Mouse (Mus musculus): Measurements from ENCODE around the gene Vac14. TPM values are rescaled to one million over a fixed set of nuclear protein-coding genes. Genes with fewer than 3 reads are reported as not detected.

The Vac14 gene
- 33.1 and 40.3 TPM in 2 replicates for total RNA-seq (2012; rRNA removed)

DNA sequence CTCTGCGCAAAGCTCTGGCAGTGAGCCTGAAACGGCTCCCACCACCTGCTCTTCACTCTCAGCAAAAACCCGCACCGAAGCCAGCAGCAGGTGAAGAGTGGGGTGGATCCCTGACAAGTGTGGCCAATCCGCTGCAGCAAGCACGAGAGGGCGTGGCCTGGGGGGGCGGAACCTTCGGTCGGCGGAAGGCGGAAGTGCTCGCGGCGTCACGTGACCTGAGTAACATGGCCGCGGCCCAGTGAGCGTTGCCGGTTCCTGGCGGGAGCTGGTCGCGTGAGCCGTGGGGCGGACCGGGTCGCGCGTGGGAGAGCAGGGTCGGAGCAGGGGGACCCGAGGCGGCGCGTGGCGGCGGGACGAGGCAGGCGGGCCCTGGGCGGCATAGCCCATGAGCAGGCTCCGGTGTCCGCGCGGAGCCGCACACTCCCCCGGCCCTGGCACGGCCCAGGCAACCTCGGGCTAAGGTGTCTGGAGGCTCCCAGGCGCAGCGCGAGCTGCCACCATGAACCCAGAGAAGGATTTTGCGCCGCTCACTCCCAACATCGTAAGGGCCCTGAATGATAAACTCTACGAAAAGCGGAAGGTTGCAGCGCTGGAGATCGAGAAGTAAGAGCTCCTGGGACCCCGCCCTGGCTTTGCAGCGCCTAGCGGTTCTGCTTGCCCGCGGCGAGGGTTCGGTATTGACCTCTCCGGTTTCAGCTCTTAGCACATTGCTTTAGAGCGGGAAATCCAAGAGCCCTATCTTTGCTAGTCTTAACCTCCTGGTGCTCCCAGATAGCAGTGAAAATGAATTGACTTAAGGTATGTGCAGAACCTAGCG is at the start of gene Vac14:
TSS of gene Vac14 (plus strand) at position 195 of the 817 bp plus-strand sequence.
- TF ChIP-seq CHD2 (IDR thresholded peaks at IDR 0.05; ENCODE audit: low read depth, low read length) (no peak), HCFC1 (IDR thresholded peaks at IDR 0.05; ENCODE audit: borderline replicate concordance, insufficient read depth, low read length) (peak; percentile 73; the same call in 1 of the 2 replicates)
- H3K36me3 ChIP-seq (ENCODE audit: control insufficient read depth, insufficient read depth, low read length, poor library complexity, severe bottlenecking), result peaks cover 6% of the 10 kb centered on the region; the same call in 1 of the 2 replicates
- H3K27ac ChIP-seq (ENCODE audit: insufficient read depth, low read depth, low read length, poor library complexity, severe bottlenecking), result no peak within 1 kb of the TSS
- H3K9ac ChIP-seq (ENCODE audit: insufficient read depth, low read depth, low read length, poor library complexity, severe bottlenecking), result peak within 1 kb of the TSS; percentile 94
- in situ Hi-C loops (cut with MboI; ENCODE audit: low sequenced_read_pairs in 2 of 2, unreplicated experiment in 2 of 2), result no loop called here
- peak within 1 kb of the TSS; percentile 83 to 95 for H3K4me3 ChIP-seq (ENCODE audit: insufficient read depth in 1 of 2, low read depth in 1 of 2, low read length in 2 of 2, poor library complexity in 1 of 2, severe bottlenecking in 1 of 2)
- H3K9me3 ChIP-seq (ENCODE audit: control insufficient read depth, insufficient read depth, low read depth, low read length), result no peaks in the 10 kb centered on the region
- peaks cover 0 to 6% of the 10 kb centered on the region in 2 experiments; a peak in 2 of 4 replicates for H3K4me1 ChIP-seq (ENCODE audit: control insufficient read depth in 2 of 2, insufficient read depth in 2 of 2, low read length in 2 of 2, poor library complexity in 1 of 2)
- peak; percentile 95 for DNase-seq (ENCODE audit: low read depth, low spot score)

DNA sequence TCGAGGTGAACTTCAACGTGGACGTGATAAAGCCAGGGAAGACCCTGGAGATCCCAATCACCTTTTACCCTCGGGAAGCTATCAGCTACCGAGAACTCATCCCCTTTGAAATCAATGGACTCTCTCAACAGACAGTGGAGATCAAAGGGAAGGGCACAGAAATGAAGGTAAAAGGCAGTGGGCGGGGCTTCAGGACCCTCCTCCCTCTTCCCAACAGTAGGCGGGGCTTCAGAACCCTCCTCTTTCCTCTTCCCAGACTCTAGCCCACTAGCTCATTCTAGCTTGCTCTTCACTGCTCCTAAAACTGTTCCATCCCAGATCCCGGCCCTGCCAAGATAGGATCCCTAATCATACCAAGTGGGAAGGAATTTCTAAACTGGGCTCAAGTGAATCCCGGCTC is 25.7 kb upstream of the Vac14 start:
- DNase-seq (ENCODE audit: low read depth, low spot score), result peak; percentile 41
- Histone ChIP-seq H3K9me3 (ENCODE audit: control insufficient read depth, insufficient read depth, low read depth, low read length) (no peaks in the 10 kb centered on the region), H3K36me3 (ENCODE audit: control insufficient read depth, insufficient read depth, low read length, poor library complexity, severe bottlenecking) (no peaks in the 10 kb centered on the region), H3K4me3 (ENCODE audit: insufficient read depth in 1 of 2, low read depth in 1 of 2, low read length in 2 of 2, poor library complexity in 1 of 2, severe bottlenecking in 1 of 2) (no peak overlapping the region), H3K4me1 (ENCODE audit: control insufficient read depth in 2 of 2, insufficient read depth in 2 of 2, low read length in 2 of 2, poor library complexity in 1 of 2) (no peaks in the 10 kb centered on the region), H3K9ac (ENCODE audit: insufficient read depth, low read depth, low read length, poor library complexity, severe bottlenecking) (no peak overlapping the region), H3K27ac (ENCODE audit: insufficient read depth, low read depth, low read length, poor library complexity, severe bottlenecking) (no peak overlapping the region)
- in situ Hi-C loops (cut with MboI; ENCODE audit: low sequenced_read_pairs in 2 of 2, unreplicated experiment in 2 of 2), result no loop called here
- no peak for TF ChIP-seq ZNF384 (IDR thresholded peaks at IDR 0.05; ENCODE audit: low read depth, low read length)
- no peak for TF ChIP-seq MAFK (IDR thresholded peaks at IDR 0.05; ENCODE audit: insufficient read depth, low read depth, low read length)
- no peak for TF ChIP-seq CHD2 (IDR thresholded peaks at IDR 0.05; ENCODE audit: low read depth, low read length)
- no peak for TF ChIP-seq ZC3H11A (IDR thresholded peaks at IDR 0.05; ENCODE audit: borderline replicate concordance, low read depth, low read length)
- TF ChIP-seq HCFC1 (IDR thresholded peaks at IDR 0.05; ENCODE audit: borderline replicate concordance, insufficient read depth, low read length), result no peak

DNA sequence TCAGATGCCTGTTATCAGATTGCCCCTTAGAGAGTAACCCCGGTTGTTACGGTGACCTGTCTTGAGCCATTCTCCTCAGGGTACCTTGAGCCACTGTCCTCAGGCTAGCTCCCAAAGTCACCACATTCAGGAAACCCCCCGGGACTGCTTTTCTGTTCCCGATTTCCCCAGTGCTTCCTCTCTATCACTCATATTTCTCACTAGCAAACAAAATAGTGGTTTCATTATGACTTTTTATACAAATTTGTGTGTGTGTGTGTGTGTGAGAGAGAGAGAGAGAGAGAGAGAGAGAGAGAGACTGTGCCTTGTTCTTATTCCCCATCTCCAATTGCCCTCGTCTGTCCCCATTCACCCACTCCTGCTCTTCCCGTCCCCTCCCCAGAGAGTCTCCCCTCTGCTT is 24.2 kb upstream of the Vac14 start:
- H3K36me3 ChIP-seq (ENCODE audit: control insufficient read depth, insufficient read depth, low read length, poor library complexity, severe bottlenecking), result no peaks in the 10 kb centered on the region
- no peak overlapping the region for H3K27ac ChIP-seq (ENCODE audit: insufficient read depth, low read depth, low read length, poor library complexity, severe bottlenecking)
- no peaks in the 10 kb centered on the region for H3K4me1 ChIP-seq (ENCODE audit: control insufficient read depth in 2 of 2, insufficient read depth in 2 of 2, low read length in 2 of 2, poor library complexity in 1 of 2)
- no peaks in the 10 kb centered on the region for H3K9me3 ChIP-seq (ENCODE audit: control insufficient read depth, insufficient read depth, low read depth, low read length)
- TF ChIP-seq ZC3H11A (IDR thresholded peaks at IDR 0.05; ENCODE audit: borderline replicate concordance, low read depth, low read length) (no peak), CHD2 (IDR thresholded peaks at IDR 0.05; ENCODE audit: low read depth, low read length) (no peak), MAFK (IDR thresholded peaks at IDR 0.05; ENCODE audit: insufficient read depth, low read depth, low read length) (no peak), HCFC1 (IDR thresholded peaks at IDR 0.05; ENCODE audit: borderline replicate concordance, insufficient read depth, low read length) (no peak), ZNF384 (IDR thresholded peaks at IDR 0.05; ENCODE audit: low read depth, low read length) (no peak)
- no peak overlapping the region for H3K4me3 ChIP-seq (ENCODE audit: insufficient read depth in 1 of 2, low read depth in 1 of 2, low read length in 2 of 2, poor library complexity in 1 of 2, severe bottlenecking in 1 of 2)
- DNase-seq (ENCODE audit: low read depth, low spot score), result no peak
- in situ Hi-C loops (cut with MboI; ENCODE audit: low sequenced_read_pairs in 2 of 2, unreplicated experiment in 2 of 2), result no loop called here
- H3K9ac ChIP-seq (ENCODE audit: insufficient read depth, low read depth, low read length, poor library complexity, severe bottlenecking), result no peak overlapping the region

DNA sequence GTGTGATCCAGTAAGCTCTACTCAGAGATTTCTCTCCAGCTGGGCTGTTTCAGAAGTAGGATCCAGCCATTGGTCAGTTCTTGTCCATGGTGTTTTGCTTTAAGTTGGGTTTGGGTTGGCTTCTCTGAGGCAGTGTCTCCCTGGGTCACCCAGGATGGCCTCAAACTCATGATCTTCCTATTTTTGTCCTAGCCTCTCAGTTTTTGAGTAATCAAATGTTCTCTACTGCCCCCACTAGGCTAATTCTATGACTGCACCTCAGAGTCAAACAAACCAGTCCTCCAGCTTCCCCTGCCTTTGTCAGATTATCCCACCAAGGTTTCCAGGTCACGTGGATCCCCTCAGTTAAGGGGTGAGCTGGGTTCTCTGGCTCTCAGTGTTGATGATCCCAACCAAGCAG is 13.8 kb upstream of the Vac14 start:
- TF ChIP-seq ZC3H11A (IDR thresholded peaks at IDR 0.05; ENCODE audit: borderline replicate concordance, low read depth, low read length), result peak; percentile 14; the same call in 1 of the 2 replicates
- TF ChIP-seq CHD2 (IDR thresholded peaks at IDR 0.05; ENCODE audit: low read depth, low read length), result no peak
- in situ Hi-C loops (cut with MboI; ENCODE audit: low sequenced_read_pairs in 2 of 2, unreplicated experiment in 2 of 2), result no loop called here
- Histone ChIP-seq H3K4me3 (ENCODE audit: insufficient read depth in 1 of 2, low read depth in 1 of 2, low read length in 2 of 2, poor library complexity in 1 of 2, severe bottlenecking in 1 of 2) (no peak overlapping the region), H3K9me3 (ENCODE audit: control insufficient read depth, insufficient read depth, low read depth, low read length) (no peaks in the 10 kb centered on the region), H3K9ac (ENCODE audit: insufficient read depth, low read depth, low read length, poor library complexity, severe bottlenecking) (no peak overlapping the region), H3K4me1 (ENCODE audit: control insufficient read depth in 2 of 2, insufficient read depth in 2 of 2, low read length in 2 of 2, poor library complexity in 1 of 2) (peaks cover 0 to 6% of the 10 kb centered on the region in 2 experiments; a peak in 2 of 4 replicates), H3K36me3 (ENCODE audit: control insufficient read depth, insufficient read depth, low read length, poor library complexity, severe bottlenecking) (no peaks in the 10 kb centered on the region), H3K27ac (ENCODE audit: insufficient read depth, low read depth, low read length, poor library complexity, severe bottlenecking) (no peak overlapping the region)
- peak; percentile 75 for DNase-seq (ENCODE audit: low read depth, low spot score)
